Mouse (Mus musculus) cerebellum, postnatal 14 days (tissue): ENCODE data around the gene C1ql3.

Experiments used
- DNase-seq, 2 experiments: peaks; one replicate each; pipeline ENCODE4 v3.0.0; 2021; ENCODE audit warnings: mixed read lengths in 2 of 2

The C1ql3 gene

DNA sequence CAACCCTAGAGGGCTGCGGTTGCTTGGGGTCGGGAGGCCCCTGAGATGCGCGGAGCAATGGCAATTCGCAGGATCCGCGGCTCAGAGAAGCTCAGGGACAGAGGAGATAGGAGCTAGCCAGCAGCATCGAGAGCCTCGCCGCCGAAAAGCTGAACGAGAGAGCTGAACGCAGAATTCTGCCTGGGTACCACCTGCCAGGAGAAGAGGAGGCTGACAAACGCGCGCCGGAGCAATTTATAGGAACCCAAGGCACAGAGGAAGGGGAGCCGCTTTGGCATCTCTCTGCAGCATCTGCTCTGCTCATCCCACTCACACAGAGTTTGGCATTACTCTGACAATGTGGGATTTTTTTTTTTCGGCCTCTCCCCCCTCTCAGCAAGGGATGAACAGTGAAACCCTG, at the start of gene C1ql3:
Gene C1ql3 (minus strand): TSS at position 335 of the 400 bp plus-strand sequence.
- peak; percentile 54 to 57 for DNase-seq

DNA sequence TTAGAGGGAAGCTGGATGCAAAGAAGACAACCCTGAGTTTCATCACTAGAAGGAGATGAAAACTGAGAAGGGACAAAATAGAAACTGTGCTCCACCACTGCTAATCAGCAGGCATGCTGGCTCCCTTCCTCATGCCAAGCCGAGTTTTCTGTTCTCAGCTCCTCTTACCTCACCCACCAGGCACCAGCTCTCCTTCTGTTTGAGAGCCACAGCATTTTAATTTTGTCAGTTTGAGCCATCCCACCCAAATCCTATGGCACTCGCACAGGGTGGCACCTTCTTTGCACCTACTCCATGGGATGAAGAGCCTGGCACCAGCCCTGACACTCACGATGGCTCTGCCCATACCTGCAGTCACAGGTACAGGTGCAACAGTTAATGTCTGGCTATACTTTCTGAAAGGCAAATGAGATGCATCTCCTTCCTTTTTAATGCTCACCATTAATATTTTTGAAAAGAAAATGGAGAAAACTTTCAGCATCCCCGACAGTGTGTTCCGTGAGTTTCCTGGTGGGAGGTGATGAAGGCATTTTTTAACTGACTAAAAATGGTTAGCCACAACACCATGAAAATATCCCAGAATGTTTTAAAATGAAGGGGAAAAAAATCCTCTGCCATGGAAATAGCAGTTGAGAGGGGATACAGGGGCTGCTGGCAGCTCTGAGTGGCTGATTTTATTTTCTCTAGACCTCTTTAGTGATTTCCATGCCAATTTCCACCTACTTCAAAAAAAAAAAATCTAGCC, 49.0 kb upstream of the C1ql3 start:
- DNase-seq: no peak

DNA sequence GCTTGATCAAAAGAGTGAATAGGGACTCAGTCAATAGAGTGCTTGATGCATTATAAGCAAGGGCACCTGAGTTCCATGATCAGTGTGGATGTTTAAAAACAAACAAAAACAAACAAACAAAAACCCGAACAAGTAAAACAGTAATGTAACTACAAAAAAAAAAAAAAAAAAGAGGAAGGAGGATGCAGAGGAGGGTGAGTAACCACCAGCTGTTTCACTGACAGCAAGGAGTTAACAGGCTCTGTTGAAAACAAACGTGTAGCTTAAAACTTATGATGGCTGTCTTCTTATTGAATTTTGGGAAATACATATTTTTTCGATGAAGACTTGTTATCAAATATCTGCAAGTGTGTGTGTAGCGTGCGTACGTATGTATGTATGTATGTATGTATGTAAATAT, 37.0 kb upstream of the C1ql3 start:
- no peak for DNase-seq

DNA sequence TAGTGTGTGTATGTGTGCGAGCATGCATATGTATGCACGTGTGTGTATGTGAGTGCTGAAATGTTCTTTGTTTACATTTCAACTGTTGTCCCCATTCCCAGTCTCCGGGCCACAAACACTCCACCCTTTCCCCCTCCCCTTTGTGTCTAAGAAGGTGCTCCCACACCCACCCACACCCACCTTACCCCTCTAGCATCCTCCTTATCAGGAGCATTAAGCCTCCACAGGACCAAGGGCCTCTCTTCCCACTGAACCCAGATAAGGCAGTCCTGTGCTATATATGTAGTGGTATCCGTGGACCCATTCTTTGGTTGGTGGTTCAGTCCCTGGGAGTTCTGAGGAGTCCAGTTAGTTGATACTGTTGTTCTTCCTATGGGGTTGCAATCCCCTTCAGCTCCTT, 32.9 kb upstream of the C1ql3 start:
- no peak for DNase-seq

DNA sequence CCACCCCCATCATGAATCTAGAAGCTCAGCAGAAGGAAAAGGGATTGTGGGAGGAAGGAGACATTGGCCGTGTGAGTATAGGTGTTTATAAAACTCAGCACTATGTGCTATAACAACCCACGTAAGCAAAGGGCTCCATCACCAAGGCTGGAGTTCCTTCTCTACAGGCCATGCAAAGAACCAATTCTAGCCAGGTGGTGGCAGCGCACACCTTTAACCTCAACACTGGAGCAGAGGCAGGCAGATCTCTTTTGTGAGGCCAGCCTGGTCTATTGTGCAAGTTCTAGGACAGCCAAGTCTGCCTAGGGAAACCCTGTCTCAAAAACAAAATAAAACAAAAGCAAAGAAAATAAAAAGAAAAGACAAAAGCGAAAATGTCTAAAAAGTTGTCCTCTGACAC, 28.2 kb upstream of the C1ql3 start:
- no peak for DNase-seq

DNA sequence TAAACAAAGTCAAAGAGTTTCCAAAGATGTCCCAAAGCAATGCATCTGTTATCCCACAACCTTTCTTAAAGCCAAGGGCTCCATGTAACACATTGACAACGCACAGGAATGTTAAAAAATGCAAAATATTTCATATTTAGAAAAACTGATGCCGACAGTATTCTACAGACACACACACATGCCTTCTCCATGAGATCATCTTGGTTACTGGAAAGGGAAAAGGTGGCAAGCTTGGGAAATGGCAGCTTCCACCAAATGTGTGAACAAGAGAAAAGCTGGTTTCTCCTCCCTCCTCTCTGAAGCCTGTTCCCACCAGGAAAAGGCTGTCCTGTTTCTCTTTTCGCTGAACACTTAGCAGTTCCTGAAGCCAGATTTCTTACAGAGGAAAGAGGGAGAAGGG, 27.2 kb upstream of the C1ql3 start:
- DNase-seq: no peak

DNA sequence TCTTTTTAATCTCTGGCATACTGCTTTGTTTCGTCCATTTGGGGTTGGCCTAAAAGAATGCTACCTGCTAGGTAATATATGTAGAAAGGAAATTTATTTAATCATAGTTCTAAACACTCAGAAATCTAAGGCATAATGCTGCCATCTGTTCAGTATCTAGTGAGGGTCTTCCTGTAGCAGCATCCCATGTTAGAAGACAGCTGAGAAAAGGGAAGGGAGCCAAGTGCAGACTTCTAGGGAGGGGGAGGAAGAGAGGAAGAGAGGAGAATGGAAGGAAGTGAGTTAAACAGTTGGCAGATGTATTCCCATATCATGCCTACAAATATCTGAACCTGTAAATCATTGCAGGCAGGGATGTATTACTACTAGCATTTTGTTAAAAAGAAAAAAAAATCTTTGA, 7.3 kb upstream of the C1ql3 start:
- no peak for DNase-seq

DNA sequence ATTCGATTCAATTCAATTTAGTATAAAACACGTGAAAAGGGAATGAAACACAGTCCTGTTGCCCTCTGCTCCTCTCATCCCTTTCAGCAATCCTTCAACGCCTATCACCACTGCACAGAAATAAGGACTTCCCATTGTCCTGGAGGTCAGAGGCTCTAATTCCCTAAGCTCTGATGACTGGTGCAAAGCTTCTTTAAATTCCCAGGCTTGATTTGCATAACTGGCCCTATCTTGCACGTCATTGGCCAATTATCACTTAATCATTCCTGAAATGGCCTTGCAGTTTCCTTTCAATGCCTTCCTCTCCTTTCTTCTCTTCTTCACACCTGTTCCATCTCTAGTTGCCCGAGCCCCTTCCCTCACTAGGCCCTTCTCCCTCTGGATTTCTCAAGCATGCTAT, 6.8 kb upstream of the C1ql3 start:
- no peak for DNase-seq

DNA sequence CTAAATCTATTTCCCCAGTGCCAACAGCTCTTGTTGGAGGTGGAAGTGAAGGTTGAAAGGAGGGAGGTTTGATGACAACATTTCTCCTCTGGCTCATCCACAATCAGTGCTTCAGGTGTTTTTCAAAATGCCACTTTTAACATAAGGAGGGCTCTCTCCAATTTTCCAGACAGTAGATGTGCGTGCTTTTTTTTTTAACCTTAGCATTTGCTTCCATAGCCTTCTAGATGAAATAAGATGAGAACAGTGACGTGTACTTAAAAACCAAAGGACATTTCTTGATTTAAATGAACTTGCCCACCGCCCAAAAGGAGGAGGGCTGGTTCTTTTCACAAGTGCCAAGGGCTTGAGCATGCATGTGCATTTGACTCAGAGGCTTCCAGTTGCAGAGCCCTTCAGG, 367 bp upstream of the C1ql3 start:
- DNase-seq: no peak

DNA sequence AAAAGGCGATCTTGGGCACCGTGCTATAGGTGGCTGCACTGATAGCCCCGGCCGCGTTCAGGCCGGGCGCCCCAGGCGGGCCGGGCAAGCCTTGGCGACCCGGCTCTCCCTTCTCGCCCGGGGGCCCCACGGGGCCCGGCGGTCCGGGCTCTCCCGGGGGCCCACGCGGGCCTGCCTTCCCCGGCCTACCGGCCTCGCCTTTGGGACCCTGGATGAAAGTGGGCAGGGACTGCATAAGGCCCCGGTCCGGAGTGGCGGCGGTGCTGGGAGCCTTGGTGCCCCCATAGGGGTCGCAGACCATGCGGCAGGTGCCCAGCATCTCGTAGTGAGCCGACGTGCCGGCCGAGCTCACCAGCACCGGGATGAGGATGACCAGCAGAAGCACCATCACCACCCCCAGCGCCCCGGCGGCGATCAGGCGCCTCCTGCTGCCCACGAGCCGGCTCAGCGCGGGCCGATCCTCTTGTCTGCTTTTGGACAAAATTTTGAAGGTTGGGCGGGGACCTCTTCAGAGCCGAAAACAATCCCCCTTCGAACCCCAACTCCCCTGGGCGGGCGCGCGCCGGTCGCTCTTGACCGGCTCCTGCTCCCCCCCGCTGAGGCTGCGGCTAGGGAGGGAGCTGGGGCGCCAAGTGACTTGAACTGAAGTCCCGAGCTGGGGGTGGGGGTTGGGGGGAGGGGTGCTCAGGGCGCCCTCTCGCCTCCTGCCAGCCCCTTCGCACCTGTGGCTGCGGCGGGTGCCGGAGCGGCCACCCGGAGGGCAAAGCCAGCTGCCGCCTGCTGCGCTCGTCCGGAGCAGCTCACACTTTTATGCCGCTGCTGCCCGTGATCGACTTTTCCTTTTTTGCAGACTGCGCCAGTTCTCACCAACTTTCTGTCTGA, 905 bp downstream of the C1ql3 start:
- DNase-seq: peak; percentile 46 to 49

DNA sequence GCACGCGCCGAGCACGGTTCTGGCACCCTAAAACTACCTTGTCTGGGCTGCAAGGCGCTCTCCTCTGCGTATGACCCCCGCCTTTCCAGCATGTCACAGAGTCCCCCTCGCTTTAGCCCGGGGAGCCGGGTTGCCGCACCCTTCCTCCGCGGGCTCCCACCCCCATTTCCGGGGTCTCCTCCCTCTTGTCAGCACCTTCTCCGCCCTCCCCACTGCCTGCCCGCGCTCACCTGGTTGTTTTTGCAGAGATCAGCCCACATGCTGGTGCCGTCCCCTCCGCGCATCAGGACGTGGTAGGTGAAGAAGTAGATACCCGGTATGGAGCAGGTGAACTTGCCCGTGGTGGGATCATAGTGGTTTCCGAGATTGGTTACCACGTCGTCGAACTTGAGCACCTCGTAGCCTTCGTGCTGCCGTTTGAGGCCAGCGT, 1.6 kb downstream of the C1ql3 start:
- DNase-seq: peak in 1 of 2 experiments; percentile 17

DNA sequence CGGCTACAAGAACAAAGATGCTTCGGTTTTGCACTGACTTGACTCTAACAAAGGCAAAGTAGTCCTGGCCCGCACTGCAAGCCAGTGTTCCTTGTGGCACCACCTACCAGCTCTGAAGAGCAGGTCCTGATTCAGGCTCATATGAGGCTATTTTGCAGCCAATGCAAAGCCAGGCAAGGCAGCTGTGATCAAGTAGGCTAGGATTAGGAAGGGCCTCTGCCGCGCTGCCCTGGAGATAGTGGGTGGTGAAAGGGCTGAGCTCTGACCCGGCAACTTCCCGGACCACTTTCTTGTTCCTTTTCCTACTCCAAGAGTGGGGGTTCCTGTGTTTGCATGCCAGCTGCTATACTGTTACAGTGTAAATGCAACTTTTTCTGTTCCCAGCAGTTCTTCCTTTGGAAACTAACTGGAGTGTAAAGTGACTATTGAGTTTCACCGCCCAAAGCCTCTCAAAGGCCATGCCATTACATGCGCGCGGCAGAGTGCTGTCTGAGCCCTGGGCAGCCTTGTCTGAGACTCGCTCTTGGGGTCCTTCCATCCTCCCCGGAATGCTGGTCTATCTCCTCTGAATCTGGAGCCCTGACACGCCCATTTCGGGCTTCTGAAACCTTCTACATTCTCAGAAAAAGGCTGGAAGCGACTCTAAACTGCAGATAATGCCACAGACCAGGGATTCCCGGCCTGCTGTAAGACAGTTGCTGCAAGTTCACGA, 2.2 kb downstream of the C1ql3 start:
- peak in 1 of 2 experiments; percentile 5 for DNase-seq

DNA sequence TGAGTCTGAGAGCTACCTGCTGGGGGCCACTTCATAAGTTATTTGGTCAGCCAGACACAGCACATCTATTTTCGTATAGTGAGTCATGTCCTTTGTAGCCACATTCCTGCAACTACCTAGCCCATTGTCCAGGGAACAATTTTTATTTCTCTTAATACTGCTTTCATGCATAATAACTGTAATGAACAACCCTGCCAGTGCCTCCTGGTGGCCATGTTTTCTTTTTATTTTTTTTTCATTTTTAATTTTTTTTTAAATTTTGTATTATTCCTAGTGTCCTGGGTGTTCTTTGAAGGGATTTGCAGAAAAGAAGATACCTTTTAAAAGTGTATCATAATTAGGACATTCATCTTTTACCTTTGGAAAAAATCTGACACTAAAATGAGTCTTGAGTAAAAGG, 3.2 kb downstream of the C1ql3 start:
- DNase-seq: no peak

DNA sequence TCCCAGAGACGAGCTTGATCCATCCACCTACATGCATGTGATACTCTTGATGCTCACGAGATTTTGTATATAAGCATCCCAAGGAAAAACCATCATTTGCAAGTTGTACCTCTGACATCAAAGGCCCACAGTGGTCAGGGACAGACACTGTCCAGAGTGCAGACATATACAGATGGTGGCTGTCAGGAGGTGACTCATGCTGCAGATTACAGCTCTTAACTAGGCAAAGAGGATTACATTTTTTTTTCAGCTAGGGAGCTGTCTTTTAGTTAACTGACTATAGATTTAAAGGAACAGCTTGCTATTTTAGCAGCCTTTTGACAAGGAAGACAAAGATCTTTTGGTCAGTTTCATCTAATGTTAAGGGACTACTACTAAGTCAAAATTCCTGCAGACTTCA, 11.6 kb downstream of the C1ql3 start:
- DNase-seq: no peak

DNA sequence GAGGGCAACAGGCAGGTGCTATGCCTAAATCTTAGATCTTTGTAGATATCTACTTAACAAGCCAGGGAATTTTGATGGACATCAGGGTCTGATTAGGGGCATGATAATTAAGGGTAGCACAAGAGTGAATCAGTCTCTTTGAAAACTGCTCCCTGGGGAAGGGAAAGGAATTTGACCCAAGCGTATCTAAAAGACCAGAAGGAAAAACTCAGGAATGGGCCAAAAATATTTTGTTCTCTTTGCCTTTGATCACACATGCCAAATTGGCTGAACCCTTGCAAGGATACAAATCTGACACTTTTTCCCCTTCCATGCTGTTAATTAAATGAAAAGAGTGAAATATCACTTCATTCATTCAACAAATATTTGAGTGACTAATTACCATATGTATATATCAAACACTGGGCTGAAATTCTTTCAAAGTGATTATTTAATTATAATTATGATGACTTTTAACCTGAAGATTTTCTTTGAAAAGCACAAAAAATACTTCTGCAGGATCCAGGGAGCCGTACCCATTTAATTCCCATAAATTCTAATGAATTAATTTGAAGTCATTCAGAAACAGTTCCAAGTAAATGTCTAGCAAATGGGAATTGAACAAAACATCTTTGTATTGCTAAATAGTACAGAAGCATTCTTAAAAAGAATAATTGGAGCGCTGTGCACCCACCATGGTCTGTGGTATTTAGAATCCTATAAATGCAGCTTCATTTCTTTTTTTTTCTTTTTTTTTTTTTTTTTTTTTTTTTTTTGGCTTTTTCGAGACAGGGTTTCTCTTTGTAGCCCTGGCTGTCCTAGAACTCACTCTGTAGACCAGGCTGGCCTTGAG, 26.5 kb downstream of the C1ql3 start:
- no peak for DNase-seq

DNA sequence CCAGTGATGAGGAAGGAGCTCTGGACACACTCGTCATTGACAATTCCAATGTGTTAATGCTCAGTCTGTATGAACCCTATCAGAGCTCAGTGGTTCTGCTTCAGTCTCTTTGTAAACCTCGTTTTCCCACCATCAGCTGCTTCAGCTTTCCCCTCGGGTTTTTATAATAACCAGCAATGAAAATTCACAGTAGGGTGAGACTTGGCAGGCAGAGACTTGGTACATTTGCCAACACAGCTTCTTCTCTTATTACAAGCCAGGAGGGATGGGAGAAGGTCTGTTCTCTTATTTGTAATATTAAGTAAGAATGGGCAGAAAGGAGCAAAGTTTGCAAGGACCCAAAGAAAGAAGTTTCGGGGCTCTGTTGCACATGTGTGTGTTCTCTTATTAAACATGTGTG, 32.8 kb downstream of the C1ql3 start:
- DNase-seq: peak; percentile 36 to 50

DNA sequence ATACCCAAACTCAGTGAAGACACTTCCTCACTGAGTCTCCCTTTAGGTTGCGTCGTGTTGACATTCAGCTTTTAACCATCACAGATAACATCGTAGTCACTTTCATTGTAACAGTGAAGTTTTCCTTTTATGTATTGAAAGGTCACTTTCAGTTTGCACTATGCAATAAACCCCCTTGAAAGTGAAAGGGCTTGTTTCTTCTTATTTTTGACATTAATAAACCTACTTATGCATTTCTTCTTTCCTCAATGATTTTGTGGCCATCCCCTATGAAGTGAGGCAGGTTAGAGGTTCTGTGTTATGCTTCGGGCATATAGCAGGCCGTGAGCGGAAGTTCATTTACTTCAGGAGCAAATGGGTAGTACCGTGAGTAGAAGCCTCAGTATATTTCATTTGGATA, 34.2 kb downstream of the C1ql3 start:
- DNase-seq: no peak

DNA sequence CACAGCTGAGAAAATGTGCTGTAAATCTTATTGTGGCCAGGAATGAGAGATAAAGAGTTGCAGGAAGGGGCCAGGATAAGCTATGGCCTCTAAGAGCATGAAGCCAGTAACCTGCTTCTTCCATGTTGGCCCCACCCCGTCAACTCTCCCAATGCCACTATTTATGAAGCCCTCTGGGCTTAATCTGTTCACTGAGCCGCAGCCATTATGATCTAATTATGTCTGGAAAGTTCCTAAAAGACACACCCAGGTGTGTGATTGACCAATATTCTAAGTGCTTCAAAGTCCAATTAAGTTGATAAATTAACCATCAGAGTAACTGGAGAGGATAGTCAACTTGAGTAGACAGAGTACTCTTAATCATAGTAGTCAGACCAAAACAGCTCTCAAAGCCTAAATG, 37.9 kb downstream of the C1ql3 start:
- no peak for DNase-seq

DNA sequence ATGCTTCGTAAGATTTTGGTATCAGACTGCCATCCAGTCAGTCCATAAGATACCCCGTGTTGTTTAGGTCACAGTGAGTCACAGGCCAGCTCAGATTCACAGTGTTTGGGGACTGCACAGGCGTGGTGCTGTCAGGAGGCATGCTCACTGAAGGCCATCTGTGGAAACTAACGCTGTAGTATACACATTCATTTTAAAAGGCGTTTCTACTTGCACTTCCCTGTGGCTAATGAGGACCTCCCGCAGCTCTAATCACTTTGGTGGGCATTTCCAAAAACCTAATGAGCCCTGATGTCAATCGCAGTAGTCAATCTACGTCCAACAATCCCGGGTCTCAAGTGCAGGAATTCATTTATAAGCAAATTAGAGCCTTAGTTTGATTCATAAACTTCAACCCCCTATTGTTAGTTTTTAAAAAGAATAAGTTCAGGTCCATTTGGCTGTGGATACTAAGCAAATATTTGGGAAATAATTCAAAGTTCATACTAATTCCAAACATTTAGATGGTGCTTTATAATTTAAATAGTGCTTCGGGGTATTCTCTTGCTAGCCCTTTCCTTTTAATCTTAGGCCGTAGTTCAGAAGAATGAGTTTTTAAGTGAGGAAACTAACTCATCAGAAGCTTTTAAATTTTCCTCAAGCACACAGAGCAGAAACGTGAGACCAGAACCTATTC, 41.4 kb downstream of the C1ql3 start:
- DNase-seq: peak in 1 of 2 experiments; percentile 1

DNA sequence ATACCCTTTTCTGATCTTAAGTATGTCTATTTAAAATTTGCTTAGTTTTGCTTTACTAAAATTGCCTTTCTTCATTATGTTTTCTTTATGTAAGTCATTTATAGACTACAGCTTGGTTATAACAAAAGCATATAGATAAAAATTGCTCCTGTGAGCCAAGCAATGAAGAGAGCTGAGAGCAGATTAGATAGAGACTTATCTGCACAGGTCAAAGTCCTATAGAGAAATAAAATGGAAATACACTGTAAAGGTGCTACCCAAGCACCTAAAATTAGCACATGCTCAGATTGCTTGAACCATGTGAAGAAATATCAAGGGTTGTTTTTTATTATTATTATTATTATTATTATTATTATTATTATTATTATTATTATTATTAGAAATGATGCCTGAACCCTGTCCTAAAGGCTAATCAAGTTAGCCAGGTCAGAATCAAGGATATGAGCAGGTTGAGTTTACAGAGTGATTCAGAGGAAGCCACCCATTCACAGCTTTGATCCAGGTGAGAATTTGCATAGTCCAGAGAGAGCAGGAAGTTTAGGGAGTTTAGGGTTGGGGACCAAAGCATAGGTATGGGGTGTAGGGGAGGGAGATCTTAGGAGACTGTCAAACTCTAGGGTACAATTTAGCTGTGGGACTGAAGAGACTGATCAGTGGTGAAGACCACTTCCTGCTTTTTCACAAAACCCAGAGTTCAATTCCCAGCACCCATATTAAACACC, 54.7 kb downstream of the C1ql3 start:
- no peak for DNase-seq
